Mouse (Mus musculus) hindbrain, embryonic 14.5 days (tissue): Measurements from ENCODE around the gene Pet117. TPM values are rescaled to one million over a fixed set of nuclear protein-coding genes. Genes with fewer than 3 reads are reported as not detected.

ENCODE experiments used
- ATAC-seq: fragments of 200-750 bp; cut with Nextera tagmentation; 2 replicates; pipeline ENCODE4 v1.8.0; 2017; ENCODE audit warnings: moderate number of reproducible peaks, mild to moderate bottlenecking, moderate TSS enrichment, moderate library complexity; ENCODE audit not compliant: low FRiP score
- DNase-seq: peaks from one replicate; pipeline ENCODE4 v3.0.0-alpha.2; 2015; ENCODE audit warnings: low spot score
- H3K27ac ChIP-seq: fragments of 300-500 bp; sonication (generic); 2 replicates; pipeline ENCODE4 v1.5.1; 2014; ENCODE audit warnings: mild to moderate bottlenecking, moderate library complexity
- H3K27me3 ChIP-seq: fragments of 300-500 bp; sonication (generic); 2 replicates; pipeline ENCODE4 v1.6.1; 2014; ENCODE audit warnings: mild to moderate bottlenecking, low read length, mixed read lengths; ENCODE audit not compliant: control insufficient read depth, insufficient read depth
- H3K36me3 ChIP-seq: fragments of 300-500 bp; sonication (generic); replicated peaks from 2 replicates; pipeline ENCODE4 v1.6.1; 2014; ENCODE audit not compliant: control insufficient read depth, insufficient read depth
- H3K4me1 ChIP-seq: fragments of 300-500 bp; sonication (generic); replicated peaks from 2 replicates; pipeline ENCODE4 v1.6.1; 2014; ENCODE audit warnings: antibody characterized with exemption, low read length, mixed read lengths; ENCODE audit not compliant: control insufficient read depth, insufficient read depth
- H3K4me2 ChIP-seq: fragments of 300-500 bp; sonication (generic); replicated peaks from 2 replicates; pipeline ENCODE4 v1.6.1; 2014; ENCODE audit warnings: mild to moderate bottlenecking, moderate library complexity
- H3K4me3 ChIP-seq: fragments of 300-500 bp; sonication (generic); replicated peaks from 2 replicates; pipeline ENCODE4 v1.5.1; 2014; ENCODE audit warnings: mild to moderate bottlenecking, low read length
- H3K9ac ChIP-seq: fragments of 300-500 bp; sonication (generic); 2 replicates; pipeline ENCODE4 v1.6.1; 2014
- H3K9me3 ChIP-seq: fragments of 300-500 bp; sonication (generic); 2 replicates; pipeline ENCODE4 v1.6.1; 2016; ENCODE audit warnings: low read length; ENCODE audit not compliant: control insufficient read depth
- WGBS: fragments of 180-500 bp; shearing (Covaris S2); extraction: QIAGEN DNeasy Blood & Tissue Kit; methylation state at CpG from one replicate; pipeline ENCODE4 v1.1.7; 2014; 5-methylcytosine and 5-hydroxymethylcytosine counted together
- polyA plus RNA-seq: library from polyadenylated mRNA; unstranded; fragments of >200 nt; fragmentation: Nextera tagmentation; extraction: Ambion mirVana; gene quantifications from 2 replicates; pipeline ENCODE4 v1.2.1, GENCODE M21; 2014

The Pet117 gene
- 0.53 and 3.0 TPM in 2 replicates for polyA plus RNA-seq

DNA sequence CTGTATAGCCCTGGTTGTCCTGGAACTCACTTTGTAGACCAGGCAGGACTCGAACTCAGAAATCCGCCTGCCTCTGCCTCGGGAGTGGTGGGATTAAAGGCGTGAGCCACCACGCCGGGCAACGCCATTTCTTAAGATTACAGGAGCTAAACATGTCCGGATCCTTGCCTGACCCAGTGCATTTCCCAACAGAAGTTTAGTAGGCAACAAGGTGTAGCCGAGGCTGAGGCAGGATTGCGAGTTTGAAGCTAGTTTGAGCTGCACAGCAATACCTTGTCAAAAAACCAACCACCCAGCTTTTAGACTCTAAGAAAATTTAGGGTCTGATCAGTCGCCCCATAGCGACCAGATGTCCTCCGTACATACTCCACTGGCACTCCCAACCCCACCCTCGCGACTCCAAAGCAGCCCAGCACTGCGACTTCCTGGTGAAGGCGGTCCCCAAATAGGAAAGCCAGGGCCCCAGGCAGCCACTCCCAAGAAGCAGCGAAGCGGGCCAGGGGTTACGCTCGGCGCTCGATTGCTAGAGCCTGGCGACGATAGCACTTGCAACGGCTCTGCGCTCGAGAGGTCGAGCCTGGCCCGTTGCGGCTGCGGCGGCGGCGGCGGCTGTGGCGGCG, at the start of gene Pet117, which contains the start of gene Kat14:
Gene Pet117 (plus strand): TSS at position 597 of the 620 bp plus-strand sequence.
Gene Kat14 (plus strand): TSS at position 584 of the 620 bp plus-strand sequence.
- 7% methylated on average over 38 of the region's 38 CpGs for WGBS
- ATAC-seq (peak; percentile 96), DNase-seq (peak; percentile 95)
- peaks cover 16% of the 10 kb centered on the region for H3K36me3 ChIP-seq
- H3K4me3 ChIP-seq = peak within 1 kb of the TSS; percentile 89
- no peaks in the 10 kb centered on the region for H3K9me3 ChIP-seq
- peak within 1 kb of the TSS; percentile 94 for H3K27ac ChIP-seq
- peak within 1 kb of the TSS; percentile 79 for H3K9ac ChIP-seq
- H3K4me2 ChIP-seq = peak within 1 kb of the TSS; percentile 65
- peaks cover 16% of the 10 kb centered on the region for H3K4me1 ChIP-seq
- H3K27me3 ChIP-seq = no peaks in the 10 kb centered on the region

DNA sequence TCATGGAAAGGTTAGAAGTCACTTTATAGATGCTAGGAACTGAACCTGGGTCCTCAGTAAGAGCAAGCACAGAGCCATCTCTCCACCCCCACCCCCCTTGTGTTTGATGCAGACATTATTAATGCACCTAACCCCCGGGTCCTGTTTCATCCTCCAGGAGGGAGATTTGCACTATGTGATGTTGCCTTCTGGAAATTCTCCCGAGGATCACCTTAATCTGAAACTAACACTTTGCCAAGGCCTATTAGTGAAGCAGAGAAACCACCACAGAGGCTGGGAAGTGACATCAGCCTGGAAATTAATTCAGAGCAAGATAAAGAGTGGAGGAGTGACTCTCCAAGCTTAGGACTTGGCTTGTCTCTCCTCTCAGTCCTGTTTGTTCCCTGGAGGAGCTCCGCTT, 44.6 kb upstream of the Pet117 start:
- no peak overlapping the region for H3K4me2 ChIP-seq
- 79% methylated on average over 3 of the region's 3 CpGs for WGBS
- no peak overlapping the region for H3K27ac ChIP-seq
- H3K4me1 ChIP-seq = no peaks in the 10 kb centered on the region
- no peaks in the 10 kb centered on the region for H3K9me3 ChIP-seq
- no peak for DNase-seq
- no peak overlapping the region for H3K9ac ChIP-seq
- no peak for ATAC-seq
- peaks cover 23% of the 10 kb centered on the region for H3K27me3 ChIP-seq
- no peak overlapping the region for H3K4me3 ChIP-seq
- H3K36me3 ChIP-seq = no peaks in the 10 kb centered on the region

DNA sequence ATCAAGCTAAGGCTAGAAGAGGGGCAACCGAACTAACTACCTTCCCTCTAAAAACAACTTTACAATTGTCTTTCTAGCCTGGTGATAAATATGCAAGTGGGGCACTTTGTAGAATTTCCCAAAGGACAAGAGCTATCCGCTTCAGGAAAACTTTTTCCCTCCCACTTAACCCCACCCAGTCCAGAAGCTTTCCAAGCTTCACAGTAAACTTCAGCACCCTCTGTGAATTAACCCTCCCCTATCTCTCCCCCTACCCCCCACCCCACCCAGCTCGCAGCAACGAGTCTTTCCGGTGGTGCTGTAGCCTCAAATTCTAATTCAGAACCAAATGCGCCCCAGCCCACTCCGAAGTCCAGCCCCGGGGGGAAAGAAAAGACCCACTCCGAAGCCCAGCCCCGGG, 39.3 kb upstream of the Pet117 start:
- ATAC-seq (no peak), DNase-seq (no peak)
- no peak overlapping the region for H3K9ac ChIP-seq
- no peaks in the 10 kb centered on the region for H3K36me3 ChIP-seq
- 2% methylated on average over 7 of the region's 10 CpGs for WGBS
- H3K27me3 ChIP-seq = peaks cover 76% of the 10 kb centered on the region
- H3K4me2 ChIP-seq = no peak overlapping the region
- no peaks in the 10 kb centered on the region for H3K9me3 ChIP-seq
- no peak overlapping the region for H3K27ac ChIP-seq
- no peak overlapping the region for H3K4me3 ChIP-seq
- H3K4me1 ChIP-seq = peaks cover 26% of the 10 kb centered on the region

- no peaks in the 10 kb centered on the region for H3K9me3 ChIP-seq
- no peaks in the 10 kb centered on the region for H3K36me3 ChIP-seq
- peaks cover 26% of the 10 kb centered on the region for H3K4me1 ChIP-seq
- H3K4me3 ChIP-seq = peak overlapping the region; percentile 48; the same call in 1 of the 2 replicates
- H3K27me3 ChIP-seq = peaks cover 80% of the 10 kb centered on the region
- no peak overlapping the region for H3K27ac ChIP-seq
- ATAC-seq (no peak), DNase-seq (no peak)
- WGBS = 5% methylated on average over 9 of the region's 10 CpGs
- H3K4me2 ChIP-seq = peak overlapping the region; percentile 95; the same call in 1 of the 2 replicates
- H3K9ac ChIP-seq = no peak overlapping the region
These were observed 38.9 kb upstream of the Pet117 start for GRCm38 (mm10) chr2:144329937-144330336.

- Histone ChIP-seq H3K9ac (peak overlapping the region; percentile 48), H3K9me3 (0 out of 2 replicates have a peak, but pooled peaks cover 3% of the 10 kb centered on the region), H3K36me3 (no peaks in the 10 kb centered on the region), H3K4me3 (peak overlapping the region; percentile 48), H3K27me3 (peaks cover 86% of the 10 kb centered on the region), H3K4me1 (peaks cover 26% of the 10 kb centered on the region), H3K4me2 (peak overlapping the region; percentile 95), H3K27ac (no peak overlapping the region)
- under 1% methylated on average over 30 of the region's 41 CpGs for WGBS
- ATAC-seq = no peak
- DNase-seq = no peak
These were observed 38.3 kb upstream of the Pet117 start for GRCm38 (mm10) chr2:144330352-144330959.

DNA sequence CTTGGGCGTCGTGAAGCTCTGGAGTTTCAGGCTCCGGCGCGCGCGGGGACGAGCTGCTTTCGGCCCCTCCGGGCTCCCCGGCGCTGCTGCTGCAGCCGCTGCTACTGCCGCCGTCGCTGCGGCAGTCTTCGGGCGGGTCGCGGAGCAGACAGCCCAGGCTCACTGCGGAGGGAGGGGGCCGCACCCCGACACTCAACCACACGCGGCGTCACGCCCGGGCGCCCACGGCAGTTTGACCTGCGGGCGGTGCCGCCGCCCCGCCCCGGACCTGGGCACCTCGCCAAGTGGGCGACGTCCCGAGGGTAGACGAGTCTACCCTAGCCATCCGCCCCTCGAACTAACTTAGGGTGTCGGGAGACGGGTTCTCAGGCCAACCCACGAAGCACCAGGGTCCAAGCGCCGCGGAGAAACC, 37.8 kb upstream of the Pet117 start:
- WGBS = 0% methylated on average over 48 of the region's 50 CpGs

GRCm38 (mm10) chr2:144331401-144332302, 37.1 kb upstream of the Pet117 start, which contains the start of gene Ovol2:
Ovol2 (minus strand) TSS chr2:144332146.
- peaks cover 89% of the 10 kb centered on the region for H3K27me3 ChIP-seq
- H3K4me3 ChIP-seq = peak within 1 kb of the TSS; percentile 48
- H3K27ac ChIP-seq = no peak within 1 kb of the TSS
- ATAC-seq = peak; percentile 21; the same call in 1 of the 2 replicates
- DNase-seq = no peak
- H3K9ac ChIP-seq = peak within 1 kb of the TSS; percentile 48
- H3K4me2 ChIP-seq = peak within 1 kb of the TSS; percentile 95
- peaks cover 26% of the 10 kb centered on the region for H3K4me1 ChIP-seq
- 0 out of 2 replicates have a peak, but pooled peaks cover 3% of the 10 kb centered on the region for H3K9me3 ChIP-seq
- WGBS = under 1% methylated on average over 60 of the region's 62 CpGs
- no peaks in the 10 kb centered on the region for H3K36me3 ChIP-seq

More for the DNA sequence above, 37.8 kb upstream of the Pet117 start:
- peaks cover 89% of the 10 kb centered on the region for H3K27me3 ChIP-seq
- no peaks in the 10 kb centered on the region for H3K36me3 ChIP-seq
- peak overlapping the region; percentile 48 for H3K4me3 ChIP-seq
- H3K27ac ChIP-seq = no peak overlapping the region
- 0 out of 2 replicates have a peak, but pooled peaks cover 3% of the 10 kb centered on the region for H3K9me3 ChIP-seq
- peaks cover 26% of the 10 kb centered on the region for H3K4me1 ChIP-seq
- H3K4me2 ChIP-seq = peak overlapping the region; percentile 95
- H3K9ac ChIP-seq = peak overlapping the region; percentile 48
- ATAC-seq (peak; percentile 63; the same call in 1 of the 2 replicates), DNase-seq (no peak)

- Histone ChIP-seq H3K4me3 (peak overlapping the region; percentile 30), H3K9me3 (0 out of 2 replicates have a peak, but pooled peaks cover 3% of the 10 kb centered on the region), H3K4me1 (peaks cover 26% of the 10 kb centered on the region), H3K27me3 (peaks cover 82% of the 10 kb centered on the region), H3K4me2 (peak overlapping the region; percentile 95), H3K27ac (no peak overlapping the region), H3K9ac (no peak overlapping the region), H3K36me3 (no peaks in the 10 kb centered on the region)
- ATAC-seq (no peak), DNase-seq (no peak)
- 5% methylated on average over 9 of the region's 9 CpGs for WGBS
These were observed 36.3 kb upstream of the Pet117 start for GRCm38 (mm10) chr2:144332486-144332885.
